Mouse (Mus musculus) retina, postnatal 7 days (tissue): ENCODE data around the gene Ccdc57.
"Not testable (repeated sequence)": the region's sequence is repeated elsewhere in the genome, so short reads cannot be mapped to it uniquely, and the experiment has no call there.

Source experiments
- DNase-seq: peaks from one replicate; pipeline ENCODE4 v3.0.0-alpha.2; 2012; ENCODE audit warnings: low read depth, low spot score

Ccdc57 gene

GRCm38 (mm10) chr11:120821076-120821922 is 111.4 kb downstream of the Ccdc57 start:
- DNase-seq: no peak

GRCm38 (mm10) chr11:120820546-120820945 is 112.1 kb downstream of the Ccdc57 start:
- no peak for DNase-seq

GRCm38 (mm10) chr11:120819556-120819955 is 113.1 kb downstream of the Ccdc57 start:
- no peak for DNase-seq

- no peak for DNase-seq
Measured at GRCm38 (mm10) chr11:120818251-120818650, 114.4 kb downstream of the Ccdc57 start.

- DNase-seq: no peak
Measured at GRCm38 (mm10) chr11:120817358-120817757, 115.3 kb downstream of the Ccdc57 start.

- no peak for DNase-seq
Measured at GRCm38 (mm10) chr11:120812068-120812467, 120.6 kb downstream of the Ccdc57 start.

GRCm38 (mm10) chr11:120808010-120808409 is 124.7 kb downstream of the Ccdc57 start:
- DNase-seq: no peak

GRCm38 (mm10) chr11:120805375-120806298 is 127.0 kb downstream of the Ccdc57 start:
- DNase-seq: no peak

GRCm38 (mm10) chr11:120804769-120805168 is 127.9 kb downstream of the Ccdc57 start:
- no peak for DNase-seq

- no peak for DNase-seq
Measured at GRCm38 (mm10) chr11:120804274-120804673, 128.4 kb downstream of the Ccdc57 start.

- peak; percentile 80 for DNase-seq
Measured at GRCm38 (mm10) chr11:120800061-120800904, 132.4 kb downstream of the Ccdc57 start.

GRCm38 (mm10) chr11:120799316-120799890 is 133.3 kb downstream of the Ccdc57 start:
- DNase-seq: no peak

GRCm38 (mm10) chr11:120798244-120798643 is 134.4 kb downstream of the Ccdc57 start:
- DNase-seq: no peak

- no peak for DNase-seq
Measured at GRCm38 (mm10) chr11:120796614-120796946, 136.1 kb downstream of the Ccdc57 start.

- peak; percentile 96 for DNase-seq
Measured at GRCm38 (mm10) chr11:120795756-120796613, 136.7 kb downstream of the Ccdc57 start, which contains the start of gene Dus1l. Gene Dus1l (minus strand): TSS chr11:120796403.

- no peak for DNase-seq
Measured at GRCm38 (mm10) chr11:120792652-120793051, 140.0 kb downstream of the Ccdc57 start.

GRCm38 (mm10) chr11:120789810-120790209 is 142.9 kb downstream of the Ccdc57 start:
- no peak for DNase-seq

- DNase-seq: no peak
Measured at GRCm38 (mm10) chr11:120789355-120789754, 143.3 kb downstream of the Ccdc57 start.

- not testable (repeated sequence) for DNase-seq
Measured at GRCm38 (mm10) chr11:120788460-120788859, 144.2 kb downstream of the Ccdc57 start.

GRCm38 (mm10) chr11:120785145-120785544 is 147.5 kb downstream of the Ccdc57 start:
- no peak for DNase-seq
